Mouse (Mus musculus) lung, postnatal 36 days (tissue): ENCODE data around the gene Mpig6b.

ENCODE experiments used
- DNase-seq: peaks from one replicate; pipeline ENCODE4 v3.0.0; 2022; ENCODE audit warnings: mixed read lengths

Gene Mpig6b

GRCm38 (mm10) chr17:35066084-35066483, at the start of gene Mpig6b:
Mpig6b (minus strand) TSS chr17:35066184.
- DNase-seq = no peak

GRCm38 (mm10) chr17:35115046-35116019, 49.3 kb upstream of the Mpig6b start, which contains the start of gene Ly6g5b:
Ly6g5b (minus strand) TSS chr17:35115428.
- DNase-seq = peak; percentile 43

GRCm38 (mm10) chr17:35111774-35112173, 45.8 kb upstream of the Mpig6b start:
- DNase-seq = no peak

GRCm38 (mm10) chr17:35108097-35108496, 42.1 kb upstream of the Mpig6b start, which contains the start of gene Ly6g5c:
Ly6g5c (plus strand) TSS chr17:35108279.
- no peak for DNase-seq

- no peak for DNase-seq
Observed at GRCm38 (mm10) chr17:35106522-35106921, 40.5 kb upstream of the Mpig6b start.

GRCm38 (mm10) chr17:35105740-35106389, 39.9 kb upstream of the Mpig6b start:
- DNase-seq = peak; percentile 61

- no peak for DNase-seq
Observed at GRCm38 (mm10) chr17:35104754-35105153, 38.8 kb upstream of the Mpig6b start.

- no peak for DNase-seq
Observed at GRCm38 (mm10) chr17:35104079-35104478, 38.1 kb upstream of the Mpig6b start.

- no peak for DNase-seq
Observed at GRCm38 (mm10) chr17:35103221-35103690, 37.3 kb upstream of the Mpig6b start.

GRCm38 (mm10) chr17:35102299-35102698, 36.3 kb upstream of the Mpig6b start:
- no peak for DNase-seq

GRCm38 (mm10) chr17:35101161-35101560, 35.2 kb upstream of the Mpig6b start:
- no peak for DNase-seq

- DNase-seq = no peak
Observed at GRCm38 (mm10) chr17:35100196-35100765, 34.3 kb upstream of the Mpig6b start.

- DNase-seq = peak; percentile 48
Observed at GRCm38 (mm10) chr17:35097164-35097655, 31.2 kb upstream of the Mpig6b start.

GRCm38 (mm10) chr17:35096597-35096996, 30.6 kb upstream of the Mpig6b start:
- no peak for DNase-seq

- no peak for DNase-seq
Observed at GRCm38 (mm10) chr17:35094475-35095365, 28.7 kb upstream of the Mpig6b start.

GRCm38 (mm10) chr17:35092403-35093198, 26.6 kb upstream of the Mpig6b start:
- DNase-seq = peak; percentile 57

- peak; percentile 33 for DNase-seq
Observed at GRCm38 (mm10) chr17:35090166-35090932, 24.4 kb upstream of the Mpig6b start.

GRCm38 (mm10) chr17:35088825-35089644, 23.1 kb upstream of the Mpig6b start, which contains the start of gene Abhd16a:
Abhd16a (plus strand) TSS chr17:35089263.
- peak; percentile 97 for DNase-seq

GRCm38 (mm10) chr17:35088151-35088550, 22.2 kb upstream of the Mpig6b start:
- DNase-seq = no peak
